ENCODE assay signal across 11 mouse cellular contexts in genomic region chr14:77670945-77671344, GRCm38 (mm10).
DNase-seq lines count a peak whose midpoint lies in the region; TF ChIP-seq lines count a peak whose summit lies in the region.
"Had no signal": no experiment of that assay in that cellular context is flagged by ENCODE, and none has a peak within 500 bp of the region (broad histone marks: within the 10 kb centered on the region; RNA-seq: fewer than 3 reads in every experiment).

No protein-coding gene starts in this region.

- H3K4me1 ChIP-seq in cerebellum, adult 2 months (ENCODE audit: control insufficient read depth, insufficient read depth, low read length), result 0 out of 2 replicates have a peak, but pooled peaks cover 8% of the 10 kb centered on the region
- H3K4me1 ChIP-seq: hindbrain, embryonic 15.5 days had no signal

- no peaks in the 10 kb centered on the region for H3K27me3 ChIP-seq in cerebellum, adult 2 months (ENCODE audit: control insufficient read depth, insufficient read depth, low read length)
- H3K27me3 ChIP-seq: hindbrain, embryonic 15.5 days; neural tube, embryonic 15.5 days had no signal

- 24% methylated on average over 5 of the region's 5 CpGs for WGBS in cerebellum, adult 2 months

- H3K4me3 ChIP-seq in cerebellum, adult 2 months (replicated peaks; ENCODE audit: insufficient read depth, low read depth, low read length), result no peak overlapping the region
- H3K4me3 ChIP-seq: hindbrain, embryonic 15.5 days; neural tube, embryonic 15.5 days had no signal

- TF ChIP-seq CTCF in cerebellum, adult 2 months (IDR thresholded peaks at IDR 0.05; ENCODE audit: borderline replicate concordance, insufficient read depth, low read depth, low read length), result no peak

- no peak overlapping the region for H3K27ac ChIP-seq in cerebellum, adult 2 months (ENCODE audit: insufficient read depth, low read length)
- H3K27ac ChIP-seq: hindbrain, embryonic 15.5 days; macrophage; neural tube, embryonic 15.5 days had no signal

- no peak for TF ChIP-seq POLR2A in cerebellum, adult 2 months (IDR thresholded peaks at IDR 0.05; ENCODE audit: borderline replicate concordance, insufficient read depth, low read length)

- DNase-seq in frontal cortex, postnatal 36 days (ENCODE audit: low spot score in 2 of 2), result peak; percentile 28 to 40
- DNase-seq in frontal cortex, postnatal 14 days (ENCODE audit: low spot score in 2 of 2), result no peak
- peak; percentile 15 for DNase-seq in 3134 (ENCODE audit: extremely low read depth, insufficient read length, low spot score)
- peak; percentile 76 to 85 for DNase-seq in cerebellum, adult 2 months
- DNase-seq in gastrocnemius, postnatal 25 days, result peak; percentile 41
- DNase-seq in kidney, postnatal 36 days, result no peak
- no peak for DNase-seq in embryo, embryonic 9.5 days (ENCODE audit: extremely low spot score)
- DNase-seq in frontal cortex, postnatal 10 days (ENCODE audit: low spot score in 2 of 2), result no peak

Comparison
In these comparisons a context has a peak if more than half of its experiments do, and no peak if none do; other contexts are left out.
1. DNase-seq: peak in frontal cortex, postnatal 36 days (2 of 2), 3134 (single experiment), cerebellum, adult 2 months (2 of 2) and gastrocnemius, postnatal 25 days (single experiment); none in frontal cortex, postnatal 14 days (0 of 2), kidney, postnatal 36 days (0 of 2), embryo, embryonic 9.5 days (single experiment) and frontal cortex, postnatal 10 days (0 of 2).